Mouse (Mus musculus) E14TG2a.4 (cell line): ENCODE results near the gene Zfp626.
"Not testable (repeated sequence)": the region's sequence is repeated elsewhere in the genome, so short reads cannot be mapped to it uniquely, and the experiment has no call there.

Experiments
- CTCF ChIP-seq: conservative IDR thresholded peaks from 2 replicates; pipeline ENCODE4 v1.5.1; 2014; ENCODE audit warnings: low read length
- POU5F1 ChIP-seq: IDR thresholded peaks from 2 replicates; pipeline ENCODE4 v1.6.1; 2014; ENCODE audit warnings: low read length, borderline replicate concordance

DNA sequence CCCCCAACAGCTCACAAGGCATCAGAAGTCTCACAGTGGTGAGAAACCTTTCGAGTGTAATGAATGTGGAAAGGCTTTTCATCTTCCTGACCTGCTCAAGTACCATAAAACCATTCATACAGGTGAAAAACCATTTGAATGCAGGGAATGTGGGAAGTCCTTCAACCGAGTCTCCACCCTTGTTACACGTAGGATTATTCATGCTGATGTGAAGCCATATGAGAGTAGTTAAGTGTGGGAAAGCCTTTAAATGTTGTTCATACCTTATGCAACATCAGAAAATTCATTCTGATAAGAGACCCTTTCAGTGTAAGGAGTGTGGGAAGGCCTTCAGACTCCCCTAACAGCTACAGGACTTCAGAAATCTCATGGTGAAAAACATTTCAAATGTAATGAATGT, 13.1 kb upstream of the Zfp626 start:
- not testable (repeated sequence) for TF ChIP-seq CTCF, POU5F1
